Mouse (Mus musculus): ENCODE results near the gene Gtpbp6.

GRCm38 (mm10) chr5:110094847-110095213, 13.2 kb downstream of the Gtpbp6 start:
- no peak for TF ChIP-seq CTCF (IDR thresholded peaks at IDR 0.05; ENCODE audit: low read depth, low read length)
- TF ChIP-seq GATA1 (IDR thresholded peaks at IDR 0.05; ENCODE audit: borderline replicate concordance, low read length) = no peak
- TF ChIP-seq POLR2AphosphoS5 (IDR thresholded peaks at IDR 0.05; ENCODE audit: insufficient replicate concordance, low read depth, low read length) = no peak
